Mouse (Mus musculus) intestine, embryonic 16.5 days (tissue): Measurements from ENCODE around the gene Sec61b. TPM values are rescaled to one million over a fixed set of nuclear protein-coding genes. Genes with fewer than 3 reads are reported as not detected.

ENCODE experiments used
- ATAC-seq: fragments of 200-750 bp; cut with Nextera tagmentation; 2 replicates; pipeline ENCODE4 v1.8.0; 2017; ENCODE audit warnings: moderate TSS enrichment, moderate library complexity
- H3K27ac ChIP-seq: fragments of 300-500 bp; sonication (generic); 2 replicates; pipeline ENCODE4 v1.5.1; 2014; ENCODE audit warnings: mild to moderate bottlenecking, low read length
- H3K27me3 ChIP-seq: fragments of 300-500 bp; sonication (generic); replicated peaks from 2 replicates; pipeline ENCODE4 v1.6.1; 2014; ENCODE audit warnings: low read length, control low read depth, mixed read lengths; ENCODE audit not compliant: control insufficient read depth, insufficient read depth
- H3K36me3 ChIP-seq: fragments of 300-500 bp; sonication (generic); 2 replicates; pipeline ENCODE4 v1.6.1; 2014; ENCODE audit warnings: low read length, control low read depth; ENCODE audit not compliant: control insufficient read depth, insufficient read depth
- H3K4me1 ChIP-seq: fragments of 300-500 bp; sonication (generic); 2 replicates; pipeline ENCODE4 v1.6.1; 2014; ENCODE audit warnings: low read length, control low read depth, mixed read lengths; ENCODE audit not compliant: control insufficient read depth, insufficient read depth
- H3K4me2 ChIP-seq: fragments of 300-500 bp; sonication (generic); 2 replicates; pipeline ENCODE4 v1.6.1; 2014; ENCODE audit warnings: low read depth, low read length, control low read depth
- H3K4me3 ChIP-seq: fragments of 300-500 bp; sonication (generic); 2 replicates; pipeline ENCODE4 v1.5.1; 2014; ENCODE audit warnings: mild to moderate bottlenecking, low read length
- H3K9ac ChIP-seq: fragments of 300-500 bp; sonication (generic); 2 replicates; pipeline ENCODE4 v1.6.1; 2014; ENCODE audit warnings: low read depth, low read length
- H3K9me3 ChIP-seq: fragments of 300-500 bp; sonication (generic); 2 replicates; pipeline ENCODE4 v1.6.1; 2016; ENCODE audit warnings: low read length, control low read depth; ENCODE audit not compliant: control insufficient read depth
- WGBS: fragments of 180-500 bp; shearing (Covaris S2); extraction: QIAGEN DNeasy Blood & Tissue Kit; methylation state at CpG from one replicate; pipeline ENCODE4 v1.1.7; 2014; 5-methylcytosine and 5-hydroxymethylcytosine counted together
- polyA plus RNA-seq: library from polyadenylated mRNA; unstranded; fragments of >200 nt; fragmentation: Nextera tagmentation; extraction: Ambion mirVana; gene quantifications from 2 replicates; pipeline ENCODE4 v1.2.1, GENCODE M21; 2015

Gene Sec61b
- 404 and 418 TPM in 2 replicates for polyA plus RNA-seq

DNA sequence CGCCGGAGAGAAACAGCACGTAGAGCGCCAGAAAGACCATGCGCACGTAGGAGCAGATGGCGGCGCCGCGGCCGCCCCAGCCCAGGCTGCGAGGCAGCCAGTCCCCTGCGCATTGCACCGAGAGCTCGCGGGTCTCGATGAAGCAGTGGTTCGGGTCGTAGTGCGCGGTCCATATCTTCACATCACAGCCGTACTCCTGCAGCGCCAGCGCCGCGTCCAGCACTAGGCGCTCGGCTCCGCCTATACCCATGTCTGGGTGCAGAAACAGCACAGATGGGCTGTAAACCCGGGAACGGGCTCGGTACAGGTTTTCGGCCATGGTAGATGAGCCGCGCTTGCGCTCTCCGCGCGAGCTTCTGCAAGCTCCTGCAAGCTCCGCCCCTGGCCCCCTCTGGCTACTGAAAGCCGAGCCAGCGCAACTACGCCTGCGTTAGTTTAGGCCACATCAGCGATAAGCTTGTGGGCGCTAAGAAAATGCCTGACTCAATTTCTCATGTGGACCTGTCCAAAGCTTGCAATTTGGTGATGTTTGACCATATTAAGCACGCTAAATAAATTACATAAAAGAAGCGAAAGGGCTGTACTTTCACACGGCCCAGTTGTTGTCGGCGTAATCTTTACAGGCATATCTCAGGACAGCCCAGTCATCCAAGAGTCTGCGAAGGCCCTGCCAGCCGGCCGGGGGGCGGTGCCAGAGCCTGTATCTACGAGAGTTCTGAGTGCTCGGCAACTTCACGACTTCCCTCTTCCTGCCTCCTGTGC lies at the start of gene Sec61b, which contains the start of gene Alg2:
Gene Sec61b, plus strand, starts transcription at position 691 of the 762 bp plus-strand sequence.
Gene Alg2, minus strand, starts transcription at position 366 of the 762 bp plus-strand sequence.
- 0% methylated on average over 58 of the region's 58 CpGs for WGBS
- Histone ChIP-seq H3K27me3 (no peaks in the 10 kb centered on the region), H3K27ac (peak within 1 kb of the TSS; percentile 95), H3K4me2 (peak within 1 kb of the TSS; percentile 71), H3K4me1 (peaks cover 14% of the 10 kb centered on the region), H3K36me3 (peaks cover 22% of the 10 kb centered on the region), H3K4me3 (peak within 1 kb of the TSS; percentile 82), H3K9ac (peak within 1 kb of the TSS; percentile 89), H3K9me3 (no peaks in the 10 kb centered on the region)
- peak; percentile 99 for ATAC-seq

DNA sequence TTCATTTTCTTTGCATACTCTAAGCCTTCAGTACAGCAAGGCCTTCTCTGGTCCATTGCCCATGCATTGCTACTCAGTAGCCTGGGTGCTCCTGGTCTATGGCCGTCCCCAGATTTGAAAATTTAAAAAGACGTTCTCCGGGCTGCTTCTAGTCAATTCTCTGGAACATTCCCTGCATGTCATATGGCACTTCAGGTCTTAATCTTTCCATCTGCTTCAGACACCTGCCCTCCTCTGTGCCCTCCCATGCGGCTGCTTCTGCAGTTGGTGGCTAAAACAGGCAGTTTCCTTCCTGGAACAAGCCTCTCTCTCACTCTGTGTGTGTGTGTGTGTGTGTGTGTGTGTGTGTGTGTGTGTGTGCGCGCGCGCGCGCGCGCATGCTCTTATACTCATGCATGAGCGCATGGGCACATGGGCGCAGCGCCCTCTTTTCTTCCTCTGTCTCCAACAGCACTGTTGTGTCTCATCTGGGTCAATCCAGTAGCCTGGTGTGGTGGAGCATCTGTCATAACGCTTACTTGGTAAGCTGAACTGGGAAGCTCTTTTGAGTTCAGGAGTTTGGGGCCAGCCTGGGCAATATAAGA lies 49.1 kb upstream of the Sec61b start:
- H3K4me3 ChIP-seq, result no peak overlapping the region
- no peaks in the 10 kb centered on the region for H3K36me3 ChIP-seq
- H3K4me2 ChIP-seq, result no peak overlapping the region
- no peaks in the 10 kb centered on the region for H3K27me3 ChIP-seq
- ATAC-seq, result 0 out of 2 replicates have a peak, but pooled peaks have one; percentile 26
- no peak overlapping the region for H3K27ac ChIP-seq
- 88% methylated on average over 16 of the region's 16 CpGs for WGBS
- no peaks in the 10 kb centered on the region for H3K9me3 ChIP-seq
- H3K9ac ChIP-seq, result no peak overlapping the region
- no peaks in the 10 kb centered on the region; the same call in 1 of the 2 replicates for H3K4me1 ChIP-seq

DNA sequence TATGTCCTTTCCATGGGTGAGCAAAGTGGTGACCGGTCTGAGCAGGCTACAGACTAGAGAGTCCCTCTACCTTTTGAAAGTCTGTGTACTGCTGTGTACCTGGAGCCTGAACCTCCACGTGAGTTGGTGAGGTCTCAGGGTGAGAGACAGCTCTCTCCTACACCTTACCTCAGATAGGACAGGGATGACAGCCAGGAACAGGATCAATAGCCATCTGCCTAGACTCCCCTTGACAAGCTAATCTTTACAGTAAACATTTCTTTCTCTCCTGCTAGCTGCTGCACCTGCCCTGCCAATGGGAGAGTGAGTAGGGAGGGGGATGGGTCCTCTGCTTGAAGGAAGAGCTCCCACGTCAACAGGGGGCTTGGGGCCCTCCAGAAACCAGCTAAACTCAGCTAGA lies 46.9 kb upstream of the Sec61b start:
- Histone ChIP-seq H3K9ac (no peak overlapping the region), H3K27ac (no peak overlapping the region), H3K36me3 (no peaks in the 10 kb centered on the region), H3K9me3 (no peaks in the 10 kb centered on the region), H3K27me3 (no peaks in the 10 kb centered on the region), H3K4me1 (no peaks in the 10 kb centered on the region; the same call in 1 of the 2 replicates), H3K4me3 (no peak overlapping the region), H3K4me2 (no peak overlapping the region)
- 56% methylated on average over 3 of the region's 3 CpGs for WGBS
- no peak for ATAC-seq

DNA sequence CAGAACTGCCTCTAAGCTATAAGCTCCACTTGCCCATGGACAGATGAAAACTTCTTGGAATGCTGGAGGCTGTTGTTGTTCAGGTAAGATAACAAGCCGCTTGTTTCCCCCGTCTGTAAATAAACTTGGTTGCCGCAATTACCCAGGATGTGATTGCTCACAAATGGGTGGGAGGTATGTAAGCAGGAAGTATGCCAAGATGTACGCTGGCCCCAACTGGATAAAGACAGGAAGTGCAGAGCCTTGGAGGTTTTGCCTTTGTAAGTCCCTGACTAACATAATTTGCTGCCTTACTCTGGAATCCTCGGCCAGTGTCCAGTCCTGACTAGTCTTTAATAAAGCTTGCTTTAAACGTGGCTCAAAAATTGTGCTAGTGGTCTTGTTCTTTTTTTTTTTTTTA lies 43.9 kb upstream of the Sec61b start:
- no peak overlapping the region for H3K4me2 ChIP-seq
- H3K9me3 ChIP-seq, result no peaks in the 10 kb centered on the region
- WGBS, result 40% methylated on average over 6 of the region's 6 CpGs
- H3K27me3 ChIP-seq, result peaks cover 5% of the 10 kb centered on the region; the same call in 1 of the 2 replicates
- H3K9ac ChIP-seq, result no peak overlapping the region
- H3K4me1 ChIP-seq, result peaks cover 1% of the 10 kb centered on the region; the same call in 1 of the 2 replicates
- H3K27ac ChIP-seq, result no peak overlapping the region
- ATAC-seq, result no peak
- H3K4me3 ChIP-seq, result no peak overlapping the region
- no peaks in the 10 kb centered on the region for H3K36me3 ChIP-seq

DNA sequence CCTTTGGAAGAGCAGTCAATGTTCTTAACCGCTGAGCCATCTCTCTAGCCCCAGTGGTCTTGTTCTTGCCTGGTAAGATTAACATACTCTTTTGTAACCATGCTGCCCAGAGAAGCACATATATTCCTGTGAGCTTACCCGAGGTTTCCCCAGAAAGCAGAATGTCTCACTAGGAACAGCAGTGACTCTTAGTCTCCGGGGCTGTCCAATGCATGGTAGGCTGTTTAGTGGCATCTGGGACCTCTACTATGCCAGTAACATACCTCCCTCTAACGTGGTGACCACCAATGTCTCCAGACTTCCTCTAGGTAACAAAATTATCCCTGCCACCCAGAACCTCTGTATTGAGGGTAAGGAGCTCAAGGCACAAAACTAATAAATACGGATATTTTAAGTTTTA lies 43.4 kb upstream of the Sec61b start:
- Histone ChIP-seq H3K27me3 (peaks cover 5% of the 10 kb centered on the region; the same call in 1 of the 2 replicates), H3K9ac (no peak overlapping the region), H3K36me3 (no peaks in the 10 kb centered on the region), H3K4me3 (no peak overlapping the region), H3K4me1 (peaks cover 6% of the 10 kb centered on the region), H3K9me3 (no peaks in the 10 kb centered on the region), H3K27ac (no peak overlapping the region), H3K4me2 (no peak overlapping the region)
- no peak for ATAC-seq
- 83% methylated on average over 5 of the region's 5 CpGs for WGBS

DNA sequence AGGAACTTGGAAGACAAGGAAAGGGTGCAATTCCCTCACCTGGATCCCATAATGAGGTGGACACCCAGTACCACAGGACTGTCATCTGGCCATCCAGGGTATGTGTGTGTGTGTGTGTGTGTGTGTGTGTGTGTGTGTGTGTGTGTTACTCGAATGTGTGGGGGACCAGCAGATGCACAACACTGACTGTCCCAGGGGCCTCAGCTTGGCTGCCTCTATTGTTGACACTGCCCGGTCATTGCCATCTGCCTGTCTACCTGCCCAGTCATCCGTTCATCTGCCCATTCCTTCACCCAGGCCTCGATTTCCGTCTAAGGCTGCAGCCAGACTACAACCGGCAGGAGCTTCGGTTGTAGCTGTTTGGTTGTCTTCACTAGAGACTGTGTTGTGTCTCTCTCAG lies 41.7 kb upstream of the Sec61b start:
- Histone ChIP-seq H3K9me3 (no peaks in the 10 kb centered on the region), H3K27ac (no peak overlapping the region), H3K4me1 (peaks cover 16% of the 10 kb centered on the region), H3K4me3 (no peak overlapping the region), H3K27me3 (peaks cover 5% of the 10 kb centered on the region; the same call in 1 of the 2 replicates), H3K36me3 (no peaks in the 10 kb centered on the region), H3K9ac (no peak overlapping the region), H3K4me2 (no peak overlapping the region)
- no peak for ATAC-seq
- 87% methylated on average over 7 of the region's 7 CpGs for WGBS

DNA sequence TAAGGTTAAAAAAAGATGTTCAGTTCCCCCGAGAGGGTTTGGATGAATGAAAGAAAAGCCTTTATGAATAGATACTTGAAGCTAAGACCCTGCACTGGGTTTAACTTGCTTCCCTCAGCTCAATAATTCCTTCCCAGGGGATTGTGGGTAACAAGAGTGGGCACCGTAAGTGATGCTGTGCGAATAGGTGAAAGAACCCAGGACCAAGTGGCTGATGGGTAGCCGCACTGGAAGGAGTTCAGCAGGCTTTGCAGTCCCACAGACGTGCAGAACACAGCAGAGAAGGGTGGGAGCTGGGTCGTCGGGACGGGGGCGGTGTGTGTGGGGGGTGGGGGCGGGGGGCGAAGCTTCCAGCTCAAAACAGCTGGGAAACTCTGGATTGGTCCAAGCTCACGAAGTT lies 39.3 kb upstream of the Sec61b start:
- H3K27ac ChIP-seq, result no peak overlapping the region
- H3K4me1 ChIP-seq, result peaks cover 16% of the 10 kb centered on the region
- no peaks in the 10 kb centered on the region for H3K9me3 ChIP-seq
- no peak for ATAC-seq
- H3K27me3 ChIP-seq, result peaks cover 5% of the 10 kb centered on the region; the same call in 1 of the 2 replicates
- H3K4me3 ChIP-seq, result no peak overlapping the region
- H3K9ac ChIP-seq, result no peak overlapping the region
- no peak overlapping the region for H3K4me2 ChIP-seq
- 56% methylated on average over 11 of the region's 12 CpGs for WGBS
- H3K36me3 ChIP-seq, result no peaks in the 10 kb centered on the region

DNA sequence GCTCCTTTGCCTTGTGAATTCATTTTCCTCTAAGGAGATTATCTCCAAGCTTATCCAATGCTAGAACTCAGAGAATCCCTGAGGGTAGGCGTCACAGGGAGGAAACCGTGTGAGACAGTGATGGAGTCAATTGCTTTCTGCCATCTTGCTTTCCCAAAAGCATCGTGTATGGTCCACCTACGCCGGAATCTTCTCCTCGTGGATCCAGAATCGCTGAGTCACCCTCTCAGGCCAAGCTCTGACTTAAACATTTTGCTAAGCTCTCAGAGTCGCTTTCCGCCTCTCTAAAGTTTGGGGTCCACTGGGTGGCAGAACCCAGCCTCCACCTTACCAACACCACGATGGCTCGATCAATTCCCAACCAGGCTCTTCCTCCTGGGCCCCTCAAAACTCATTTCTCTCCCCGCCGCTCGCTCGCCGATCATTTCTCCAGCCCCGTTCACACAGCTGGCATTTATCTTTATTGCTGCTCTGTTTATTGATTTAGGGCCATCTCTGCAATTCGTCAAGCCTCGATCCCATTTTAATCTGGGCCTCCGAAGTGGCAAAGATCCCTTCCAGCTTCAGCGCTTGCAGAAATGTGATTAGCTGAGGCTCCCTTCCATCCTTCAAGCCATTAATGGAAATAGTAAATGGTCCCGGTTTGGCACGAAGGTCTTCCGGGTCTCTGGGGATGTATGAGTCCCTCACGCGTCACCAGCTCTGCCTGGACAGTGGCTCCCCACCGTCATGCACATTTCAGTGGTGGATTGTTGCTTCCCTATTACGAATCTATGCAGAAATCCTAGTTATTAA lies 38.7 kb upstream of the Sec61b start:
- Histone ChIP-seq H3K27me3 (peaks cover 5% of the 10 kb centered on the region; the same call in 1 of the 2 replicates), H3K27ac (no peak overlapping the region), H3K9me3 (no peaks in the 10 kb centered on the region), H3K4me2 (peak overlapping the region; percentile 47), H3K4me3 (peak overlapping the region; percentile 23; the same call in 1 of the 2 replicates), H3K36me3 (no peaks in the 10 kb centered on the region), H3K9ac (0 out of 2 replicates have a peak overlapping the region, but pooled peaks have one; percentile 8), H3K4me1 (peaks cover 16% of the 10 kb centered on the region)
- no peak for ATAC-seq
- 26% methylated on average over 28 of the region's 28 CpGs for WGBS
